Mouse (Mus musculus) hindbrain, embryonic 10.5 days (tissue): Measurements from ENCODE around the gene Cfl1. TPM values are rescaled to one million over a fixed set of nuclear protein-coding genes. Genes with fewer than 3 reads are reported as not detected.

Source experiments
- DNase-seq: peaks from one replicate; pipeline ENCODE4 v3.0.0-alpha.2; 2017; ENCODE audit warnings: low spot score
- H3K27ac ChIP-seq: fragments of 300-500 bp; sonication (generic); 2 replicates; pipeline ENCODE4 v1.5.1; 2016; ENCODE audit warnings: mild to moderate bottlenecking, moderate library complexity
- H3K27me3 ChIP-seq: fragments of 300-500 bp; sonication (generic); 2 replicates; pipeline ENCODE4 v1.6.1; 2016; ENCODE audit warnings: mild to moderate bottlenecking; ENCODE audit not compliant: poor library complexity, insufficient read depth, severe bottlenecking
- H3K36me3 ChIP-seq: fragments of 300-500 bp; sonication (generic); 2 replicates; pipeline ENCODE4 v1.6.1; 2016; ENCODE audit warnings: mild to moderate bottlenecking, moderate library complexity
- H3K4me1 ChIP-seq: fragments of 300-500 bp; sonication (generic); replicated peaks from 2 replicates; pipeline ENCODE4 v1.6.1; 2016; ENCODE audit warnings: mild to moderate bottlenecking
- H3K4me3 ChIP-seq: fragments of 300-500 bp; sonication (generic); 2 replicates; pipeline ENCODE4 v1.5.1; 2016; ENCODE audit warnings: mild to moderate bottlenecking, moderate library complexity
- H3K9me3 ChIP-seq: fragments of 300-500 bp; sonication (generic); 2 replicates; pipeline ENCODE4 v1.6.1; 2016; ENCODE audit warnings: mild to moderate bottlenecking, moderate library complexity
- WGBS: fragments of 180-500 bp; shearing (Covaris S2); methylation state at CpG from one replicate; pipeline ENCODE4 v1.1.7; 2016; 5-methylcytosine and 5-hydroxymethylcytosine counted together
- polyA plus RNA-seq: library from polyadenylated mRNA; unstranded; fragments of >200 nt; fragmentation: Nextera tagmentation; extraction: Ambion mirVana; gene quantifications from 2 replicates; pipeline ENCODE4 v1.2.1, GENCODE M21; 2016

Cfl1 gene
- polyA plus RNA-seq, 1 experiment from 2014 or later, result 3,562 TPM

GRCm38 (mm10) chr19:5500330-5500875 is 10.1 kb downstream of the Cfl1 start:
- H3K27me3 ChIP-seq, result peaks cover 8% of the 10 kb centered on the region; the same call in 1 of the 2 replicates
- DNase-seq, result no peak
- no peak overlapping the region for H3K4me3 ChIP-seq
- H3K4me1 ChIP-seq, result 0 out of 2 replicates have a peak, but pooled peaks cover 3% of the 10 kb centered on the region
- H3K9me3 ChIP-seq, result no peaks in the 10 kb centered on the region
- 91% methylated on average over 2 of the region's 2 CpGs for WGBS
- H3K36me3 ChIP-seq, result peaks cover 34% of the 10 kb centered on the region
- no peak overlapping the region for H3K27ac ChIP-seq

- Histone ChIP-seq H3K36me3 (peaks cover 2% of the 10 kb centered on the region; the same call in 1 of the 2 replicates), H3K4me1 (no peaks in the 10 kb centered on the region), H3K27me3 (peaks cover 8% of the 10 kb centered on the region; the same call in 1 of the 2 replicates), H3K9me3 (peaks cover 3% of the 10 kb centered on the region; the same call in 1 of the 2 replicates), H3K4me3 (no peak within 1 kb of the TSS), H3K27ac (no peak within 1 kb of the TSS)
- WGBS, result 54% methylated on average over 17 of the region's 17 CpGs
- DNase-seq, result no peak
Measured at GRCm38 (mm10) chr19:5503687-5504086, 13.4 kb downstream of the Cfl1 start, which contains the start of gene 1700020D05Rik. Gene 1700020D05Rik, minus strand, starts transcription at chr19:5503787.

GRCm38 (mm10) chr19:5510031-5511026 is 20.1 kb downstream of the Cfl1 start, which contains the start of gene Snx32:
Gene Snx32, minus strand, starts transcription at chr19:5510538.
- no peaks in the 10 kb centered on the region for H3K36me3 ChIP-seq
- peaks cover 3% of the 10 kb centered on the region; the same call in 1 of the 2 replicates for H3K9me3 ChIP-seq
- DNase-seq, result peak; percentile 93
- H3K27ac ChIP-seq, result peak within 1 kb of the TSS; percentile 88
- H3K27me3 ChIP-seq, result no peaks in the 10 kb centered on the region
- H3K4me3 ChIP-seq, result peak within 1 kb of the TSS; percentile 62
- H3K4me1 ChIP-seq, result peaks cover 22% of the 10 kb centered on the region
- WGBS, result 4% methylated on average over 47 of the region's 47 CpGs

GRCm38 (mm10) chr19:5511074-5511632 is 20.9 kb downstream of the Cfl1 start:
- Histone ChIP-seq H3K4me1 (peaks cover 26% of the 10 kb centered on the region), H3K9me3 (peaks cover 3% of the 10 kb centered on the region; the same call in 1 of the 2 replicates), H3K27me3 (no peaks in the 10 kb centered on the region), H3K27ac (peak overlapping the region; percentile 88), H3K4me3 (peak overlapping the region; percentile 62), H3K36me3 (no peaks in the 10 kb centered on the region)
- WGBS, result 55% methylated on average over 15 of the region's 15 CpGs
- DNase-seq, result no peak

- no peak for DNase-seq
- Histone ChIP-seq H3K4me1 (peaks cover 34% of the 10 kb centered on the region), H3K4me3 (no peak overlapping the region), H3K27me3 (no peaks in the 10 kb centered on the region), H3K36me3 (no peaks in the 10 kb centered on the region), H3K27ac (no peak overlapping the region), H3K9me3 (peaks cover 3% of the 10 kb centered on the region; the same call in 1 of the 2 replicates)
- WGBS, result 86% methylated on average over 12 of the region's 12 CpGs
Measured at GRCm38 (mm10) chr19:5512091-5513004, 22.1 kb downstream of the Cfl1 start.

- Histone ChIP-seq H3K36me3 (no peaks in the 10 kb centered on the region), H3K9me3 (peaks cover 3% of the 10 kb centered on the region; the same call in 1 of the 2 replicates), H3K27ac (no peak overlapping the region), H3K4me3 (no peak overlapping the region), H3K4me1 (peaks cover 34% of the 10 kb centered on the region), H3K27me3 (no peaks in the 10 kb centered on the region)
- WGBS, result 87% methylated on average over 3 of the region's 3 CpGs
- no peak for DNase-seq
Measured at GRCm38 (mm10) chr19:5513005-5513349, 22.7 kb downstream of the Cfl1 start.

- H3K4me3 ChIP-seq, result no peak overlapping the region
- H3K27ac ChIP-seq, result no peak overlapping the region; the same call in 1 of the 2 replicates
- H3K27me3 ChIP-seq, result no peaks in the 10 kb centered on the region
- peaks cover 15% of the 10 kb centered on the region for H3K4me1 ChIP-seq
- DNase-seq, result no peak
- H3K36me3 ChIP-seq, result no peaks in the 10 kb centered on the region
- WGBS, result 77% methylated on average over 7 of the region's 7 CpGs
- H3K9me3 ChIP-seq, result no peaks in the 10 kb centered on the region
Measured at GRCm38 (mm10) chr19:5515840-5516777, 25.9 kb downstream of the Cfl1 start.

- Histone ChIP-seq H3K27ac (no peak overlapping the region), H3K4me1 (peaks cover 12% of the 10 kb centered on the region), H3K9me3 (no peaks in the 10 kb centered on the region), H3K36me3 (no peaks in the 10 kb centered on the region), H3K27me3 (no peaks in the 10 kb centered on the region), H3K4me3 (no peak overlapping the region)
- DNase-seq, result no peak
- 77% methylated on average over 8 of the region's 8 CpGs for WGBS
Measured at GRCm38 (mm10) chr19:5516906-5517505, 26.8 kb downstream of the Cfl1 start.

- 87% methylated on average over 3 of the region's 3 CpGs for WGBS
Measured at GRCm38 (mm10) chr19:5518721-5519120, 28.5 kb downstream of the Cfl1 start.

GRCm38 (mm10) chr19:5525204-5525603 is 34.9 kb downstream of the Cfl1 start:
- H3K36me3 ChIP-seq, result no peaks in the 10 kb centered on the region
- H3K27ac ChIP-seq, result no peak overlapping the region
- WGBS, result 70% methylated on average over 5 of the region's 5 CpGs
- H3K9me3 ChIP-seq, result no peaks in the 10 kb centered on the region
- peaks cover 12% of the 10 kb centered on the region; the same call in 1 of the 2 replicates for H3K27me3 ChIP-seq
- no peak for DNase-seq
- peaks cover 18% of the 10 kb centered on the region for H3K4me1 ChIP-seq
- no peak overlapping the region for H3K4me3 ChIP-seq

More at GRCm38 (mm10) chr19:5518721-5519120, 28.5 kb downstream of the Cfl1 start:
- Histone ChIP-seq H3K9me3 (no peaks in the 10 kb centered on the region), H3K4me1 (peaks cover 12% of the 10 kb centered on the region), H3K27ac (no peak overlapping the region), H3K4me3 (no peak overlapping the region), H3K27me3 (no peaks in the 10 kb centered on the region), H3K36me3 (no peaks in the 10 kb centered on the region)
- DNase-seq, result no peak
